Mouse (Mus musculus) embryonic facial prominence, embryonic 14.5 days (tissue): ENCODE results near the gene Hormad2. TPM values are rescaled to one million over a fixed set of nuclear protein-coding genes. Genes with fewer than 3 reads are reported as not detected.

Experiments used
- ATAC-seq: fragments of 200-750 bp; cut with Nextera tagmentation; 2 replicates; pipeline ENCODE4 v1.8.0; 2017; ENCODE audit warnings: low read depth, moderate number of reproducible peaks, moderate TSS enrichment
- DNase-seq: peaks from one replicate; pipeline ENCODE4 v3.0.0-alpha.2; 2015; ENCODE audit warnings: low spot score
- H3K27ac ChIP-seq: fragments of 300-500 bp; sonication (generic); replicated peaks from 2 replicates; pipeline ENCODE4 v1.5.1; 2014; ENCODE audit warnings: low read depth, mild to moderate bottlenecking, low read length, moderate library complexity
- H3K27me3 ChIP-seq: fragments of 300-500 bp; sonication (generic); replicated peaks from 2 replicates; pipeline ENCODE4 v1.6.1; 2014; ENCODE audit warnings: low read length; ENCODE audit not compliant: control insufficient read depth, insufficient read depth
- H3K36me3 ChIP-seq: fragments of 300-500 bp; sonication (generic); 2 replicates; pipeline ENCODE4 v1.6.1; 2014; ENCODE audit warnings: low read length, mixed read lengths; ENCODE audit not compliant: control insufficient read depth, insufficient read depth
- H3K4me1 ChIP-seq: fragments of 300-500 bp; sonication (generic); 2 replicates; pipeline ENCODE4 v1.6.1; 2014; ENCODE audit warnings: antibody characterized with exemption, low read length; ENCODE audit not compliant: control insufficient read depth, insufficient read depth
- H3K4me2 ChIP-seq: fragments of 300-500 bp; sonication (generic); 2 replicates; pipeline ENCODE4 v1.6.1; 2014; ENCODE audit warnings: low read depth, mild to moderate bottlenecking, low read length, moderate library complexity, mixed read lengths
- H3K4me3 ChIP-seq: fragments of 300-500 bp; sonication (generic); 2 replicates; pipeline ENCODE4 v1.5.1; 2014; ENCODE audit warnings: low read depth, mild to moderate bottlenecking, low read length
- H3K9ac ChIP-seq: fragments of 300-500 bp; sonication (generic); 2 replicates; pipeline ENCODE4 v1.6.1; 2014; ENCODE audit warnings: low read depth, mild to moderate bottlenecking, low read length, moderate library complexity, mixed read lengths
- H3K9me3 ChIP-seq: fragments of 300-500 bp; sonication (generic); 2 replicates; pipeline ENCODE4 v1.6.1; 2016; ENCODE audit warnings: low read length; ENCODE audit not compliant: control insufficient read depth
- WGBS: fragments of 180-500 bp; shearing (Covaris S2); extraction: QIAGEN DNeasy Blood & Tissue Kit; methylation state at CpG from one replicate; pipeline ENCODE4 v1.1.7; 2014; 5-methylcytosine and 5-hydroxymethylcytosine counted together
- polyA plus RNA-seq: library from polyadenylated mRNA; unstranded; fragments of >200 nt; fragmentation: Nextera tagmentation; extraction: Ambion mirVana; gene quantifications from 2 replicates; pipeline ENCODE4 v1.2.1, GENCODE M21; 2014

Hormad2 gene
- polyA plus RNA-seq, 1 experiment from 2014 or later: 0.22 TPM

- WGBS: 68% methylated on average over 3 of the region's 3 CpGs
- ATAC-seq: no peak
- DNase-seq: no peak
Observed at GRCm38 (mm10) chr11:4300683-4301082, 140.2 kb downstream of the Hormad2 start.

GRCm38 (mm10) chr11:4299735-4300474 is 141.0 kb downstream of the Hormad2 start:
- no peak overlapping the region for H3K27ac ChIP-seq
- no peaks in the 10 kb centered on the region for H3K9me3 ChIP-seq
- DNase-seq (no peak), ATAC-seq (no peak)
- no peak overlapping the region for H3K9ac ChIP-seq
- H3K4me3 ChIP-seq: no peak overlapping the region
- 56% methylated on average over 14 of the region's 14 CpGs for WGBS
- no peaks in the 10 kb centered on the region for H3K27me3 ChIP-seq
- H3K4me1 ChIP-seq: peaks cover 23% of the 10 kb centered on the region
- no peak overlapping the region for H3K4me2 ChIP-seq
- no peaks in the 10 kb centered on the region for H3K36me3 ChIP-seq

More at GRCm38 (mm10) chr11:4300683-4301082, 140.2 kb downstream of the Hormad2 start:
- no peak overlapping the region for H3K27ac ChIP-seq
- no peaks in the 10 kb centered on the region for H3K9me3 ChIP-seq
- H3K4me2 ChIP-seq: no peak overlapping the region
- H3K36me3 ChIP-seq: no peaks in the 10 kb centered on the region
- H3K4me3 ChIP-seq: no peak overlapping the region
- H3K9ac ChIP-seq: no peak overlapping the region
- H3K4me1 ChIP-seq: peaks cover 23% of the 10 kb centered on the region
- H3K27me3 ChIP-seq: no peaks in the 10 kb centered on the region

GRCm38 (mm10) chr11:4299191-4299590 is 141.7 kb downstream of the Hormad2 start:
- DNase-seq (no peak), ATAC-seq (no peak)
- WGBS: 35% methylated on average over 12 of the region's 12 CpGs
- no peak overlapping the region for H3K9ac ChIP-seq
- no peaks in the 10 kb centered on the region for H3K9me3 ChIP-seq
- H3K27ac ChIP-seq: no peak overlapping the region
- no peaks in the 10 kb centered on the region for H3K36me3 ChIP-seq
- no peak overlapping the region for H3K4me3 ChIP-seq
- H3K4me1 ChIP-seq: peaks cover 23% of the 10 kb centered on the region
- no peak overlapping the region for H3K4me2 ChIP-seq
- H3K27me3 ChIP-seq: no peaks in the 10 kb centered on the region

- no peak overlapping the region for H3K27ac ChIP-seq
- H3K9ac ChIP-seq: no peak overlapping the region
- no peak for DNase-seq
- ATAC-seq: no peak
- H3K9me3 ChIP-seq: no peaks in the 10 kb centered on the region
- H3K36me3 ChIP-seq: no peaks in the 10 kb centered on the region
- H3K4me2 ChIP-seq: no peak overlapping the region
- H3K4me1 ChIP-seq: peaks cover 23% of the 10 kb centered on the region
- WGBS: 44% methylated on average over 7 of the region's 7 CpGs
- no peak overlapping the region for H3K4me3 ChIP-seq
- H3K27me3 ChIP-seq: no peaks in the 10 kb centered on the region
Observed at GRCm38 (mm10) chr11:4298615-4299014, 142.3 kb downstream of the Hormad2 start.

- Histone ChIP-seq H3K4me2 (no peak overlapping the region), H3K4me3 (no peak overlapping the region), H3K27me3 (no peaks in the 10 kb centered on the region), H3K9me3 (no peaks in the 10 kb centered on the region), H3K27ac (no peak overlapping the region), H3K4me1 (peaks cover 16% of the 10 kb centered on the region), H3K36me3 (no peaks in the 10 kb centered on the region), H3K9ac (no peak overlapping the region)
- ATAC-seq: no peak
- 62% methylated on average over 3 of the region's 3 CpGs for WGBS
- DNase-seq: no peak
Observed at GRCm38 (mm10) chr11:4297753-4298152, 143.2 kb downstream of the Hormad2 start.

- WGBS: 72% methylated on average over 10 of the region's 10 CpGs
- no peak overlapping the region for H3K9ac ChIP-seq
- H3K27me3 ChIP-seq: no peaks in the 10 kb centered on the region
- DNase-seq (no peak), ATAC-seq (no peak)
- no peaks in the 10 kb centered on the region for H3K36me3 ChIP-seq
- H3K4me2 ChIP-seq: no peak overlapping the region
- H3K4me3 ChIP-seq: no peak overlapping the region
- H3K4me1 ChIP-seq: peaks cover 12% of the 10 kb centered on the region
- H3K9me3 ChIP-seq: no peaks in the 10 kb centered on the region
- H3K27ac ChIP-seq: no peak overlapping the region
Observed at GRCm38 (mm10) chr11:4296610-4297275, 144.2 kb downstream of the Hormad2 start.

Other genes starting within 250 kb of the Hormad2 start
- 11.5 and 12.7 TPM in 2 replicates for gene Castor1, start 222.9 kb downstream of the Hormad2 start, polyA plus RNA-seq
- 0.12 and 0.17 TPM in 2 replicates for gene Osm, start 204.7 kb downstream of the Hormad2 start, polyA plus RNA-seq
- 0.57 and 0.67 TPM in 2 replicates for gene Lif, start 183.5 kb downstream of the Hormad2 start, polyA plus RNA-seq
- 27.7 and 30.1 TPM in 2 replicates for gene Mtmr3, start 153.8 kb upstream of the Hormad2 start, polyA plus RNA-seq
- not detected in 2 replicates for gene Gm11032, start 179.0 kb upstream of the Hormad2 start, polyA plus RNA-seq
- gene Ascc2, start 196.6 kb upstream of the Hormad2 start, polyA plus RNA-seq: 27.8 and 31.4 TPM in 2 replicates